Mouse (Mus musculus) midbrain, embryonic 14.5 days (tissue): ENCODE data around the gene Dnajb12. TPM values are rescaled to one million over a fixed set of nuclear protein-coding genes. Genes with fewer than 3 reads are reported as not detected.

Experiments used
- ATAC-seq: fragments of 200-750 bp; cut with Nextera tagmentation; 2 replicates; pipeline ENCODE4 v1.8.0; 2017; ENCODE audit warnings: moderate number of reproducible peaks, moderate library complexity; ENCODE audit not compliant: low FRiP score, low TSS enrichment
- DNase-seq: peaks from one replicate; pipeline ENCODE4 v3.0.0-alpha.2; 2015
- H3K27ac ChIP-seq: fragments of 300-500 bp; sonication (generic); replicated peaks from 2 replicates; pipeline ENCODE4 v1.5.1; 2014; ENCODE audit warnings: mild to moderate bottlenecking, low read depth, low read length, moderate library complexity
- H3K27me3 ChIP-seq: fragments of 300-500 bp; sonication (generic); 2 replicates; pipeline ENCODE4 v1.6.1; 2014; ENCODE audit warnings: low read length, control low read depth, mixed read lengths; ENCODE audit not compliant: control insufficient read depth, insufficient read depth
- H3K36me3 ChIP-seq: fragments of 300-500 bp; sonication (generic); 2 replicates; pipeline ENCODE4 v1.6.1; 2014; ENCODE audit warnings: low read length, control low read depth; ENCODE audit not compliant: control insufficient read depth, insufficient read depth
- H3K4me1 ChIP-seq: fragments of 300-500 bp; sonication (generic); 2 replicates; pipeline ENCODE4 v1.6.1; 2014; ENCODE audit warnings: mild to moderate bottlenecking, antibody characterized with exemption, low read length, control low read depth; ENCODE audit not compliant: control insufficient read depth, insufficient read depth
- H3K4me2 ChIP-seq: fragments of 300-500 bp; sonication (generic); 2 replicates; pipeline ENCODE4 v1.6.1; 2014; ENCODE audit warnings: mild to moderate bottlenecking, low read length, moderate library complexity
- H3K4me3 ChIP-seq: fragments of 300-500 bp; sonication (generic); replicated peaks from 2 replicates; pipeline ENCODE4 v1.5.1; 2014; ENCODE audit warnings: low read depth, low read length
- H3K9ac ChIP-seq: fragments of 300-500 bp; sonication (generic); replicated peaks from 2 replicates; pipeline ENCODE4 v1.6.1; 2014; ENCODE audit warnings: mild to moderate bottlenecking, low read length, moderate library complexity
- H3K9me3 ChIP-seq: fragments of 300-500 bp; sonication (generic); 2 replicates; pipeline ENCODE4 v1.6.1; 2016; ENCODE audit warnings: low read length, control low read depth, mixed read lengths; ENCODE audit not compliant: control insufficient read depth
- WGBS: fragments of 180-500 bp; shearing (Covaris S2); extraction: QIAGEN DNeasy Blood & Tissue Kit; methylation state at CpG from one replicate; pipeline ENCODE4 v1.1.7; 2014; 5-methylcytosine and 5-hydroxymethylcytosine counted together
- polyA plus RNA-seq: library from polyadenylated mRNA; unstranded; fragments of >200 nt; fragmentation: Nextera tagmentation; extraction: Ambion mirVana; gene quantifications from 2 replicates; pipeline ENCODE4 v1.2.1, GENCODE M21; 2014

The Dnajb12 gene
- polyA plus RNA-seq, result 15.9 and 20.5 TPM in 2 replicates

GRCm38 (mm10) chr10:59879255-59880028, at the start of gene Dnajb12:
Gene Dnajb12, plus strand, starts transcription at chr10:59879556.
- DNase-seq (peak; percentile 97), ATAC-seq (peak; percentile 93)
- no peaks in the 10 kb centered on the region for H3K36me3 ChIP-seq
- H3K4me2 ChIP-seq, result peak within 1 kb of the TSS; percentile 77
- peaks cover 9% of the 10 kb centered on the region for H3K4me1 ChIP-seq
- H3K27ac ChIP-seq, result peak within 1 kb of the TSS; percentile 100
- peak within 1 kb of the TSS; percentile 97 for H3K9ac ChIP-seq
- under 1% methylated on average over 79 of the region's 80 CpGs for WGBS
- H3K9me3 ChIP-seq, result no peaks in the 10 kb centered on the region
- H3K27me3 ChIP-seq, result no peaks in the 10 kb centered on the region
- peak within 1 kb of the TSS; percentile 87 for H3K4me3 ChIP-seq

GRCm38 (mm10) chr10:59829886-59830285, 49.5 kb upstream of the Dnajb12 start:
- DNase-seq, result no peak

DNA sequence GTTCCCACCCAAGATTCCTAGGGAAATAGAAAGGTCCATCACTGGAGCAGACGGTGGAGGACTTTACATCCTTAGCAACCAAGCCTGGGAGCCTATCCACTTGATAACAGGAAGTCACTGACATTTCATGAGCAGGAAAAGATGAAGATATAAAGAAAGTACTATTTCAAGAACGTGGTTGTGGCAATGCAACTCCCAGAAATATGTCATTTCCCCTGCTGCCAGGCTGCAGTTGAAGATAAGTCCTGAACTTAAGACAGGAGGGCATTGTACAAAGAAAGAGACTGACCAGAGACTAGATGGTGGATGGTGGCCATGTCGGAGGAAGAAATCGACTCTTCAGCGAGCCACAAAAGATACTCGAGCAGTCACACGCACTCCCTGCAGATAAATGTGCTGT, 47.4 kb upstream of the Dnajb12 start:
- DNase-seq, result no peak

More at GRCm38 (mm10) chr10:59829886-59830285, 49.5 kb upstream of the Dnajb12 start:
- Histone ChIP-seq H3K27ac (no peak overlapping the region), H3K27me3 (no peaks in the 10 kb centered on the region), H3K4me2 (no peak overlapping the region), H3K4me1 (no peaks in the 10 kb centered on the region), H3K9me3 (no peaks in the 10 kb centered on the region), H3K36me3 (peaks cover 28% of the 10 kb centered on the region), H3K4me3 (no peak overlapping the region), H3K9ac (no peak overlapping the region)
- no peak for ATAC-seq
- 96% methylated on average over 6 of the region's 6 CpGs for WGBS

DNA sequence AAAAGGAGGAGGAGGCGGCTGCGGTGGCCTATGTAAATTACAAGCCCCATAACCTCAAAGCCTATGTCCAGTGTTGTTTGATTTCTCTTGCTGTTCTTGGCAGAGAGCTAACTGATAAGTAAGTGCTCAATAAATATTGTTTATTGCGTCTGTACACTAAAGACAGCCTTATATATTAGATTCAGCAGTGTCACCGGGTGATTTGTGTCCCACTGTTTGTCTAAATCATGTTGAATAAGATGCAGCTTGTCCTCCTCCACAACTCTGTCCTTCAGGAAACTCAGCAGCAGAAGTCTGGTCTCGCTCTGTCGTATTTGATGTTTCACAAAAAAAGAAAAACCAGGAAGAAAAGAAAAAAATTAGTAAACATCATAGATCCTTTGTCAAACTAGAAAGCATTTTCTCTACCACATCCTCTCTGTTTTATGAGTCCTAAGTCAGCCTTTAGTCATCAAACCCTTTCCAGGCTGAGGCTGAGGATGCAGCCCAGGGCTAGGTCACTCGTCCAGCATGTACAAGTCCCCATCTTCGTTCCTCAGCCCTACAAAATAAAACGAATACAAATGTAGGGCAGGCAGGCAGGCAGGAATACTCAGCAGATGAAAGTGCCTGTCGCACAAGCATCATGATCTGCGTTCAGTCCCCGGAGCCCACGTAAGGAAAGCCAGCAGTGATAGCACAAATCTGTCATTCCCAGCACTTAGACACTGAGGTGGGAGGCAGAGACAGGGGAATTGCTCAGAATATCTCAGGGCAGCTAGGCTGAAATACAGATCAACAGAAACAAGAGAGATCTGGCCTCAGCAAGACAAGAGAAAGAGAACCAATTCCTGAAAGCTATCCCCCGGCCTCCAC, 43.8 kb upstream of the Dnajb12 start:
- Histone ChIP-seq H3K9ac (no peak overlapping the region), H3K9me3 (no peaks in the 10 kb centered on the region), H3K4me3 (no peak overlapping the region), H3K36me3 (0 out of 2 replicates have a peak, but pooled peaks cover 3% of the 10 kb centered on the region), H3K27me3 (no peaks in the 10 kb centered on the region), H3K4me2 (no peak overlapping the region), H3K27ac (no peak overlapping the region), H3K4me1 (no peaks in the 10 kb centered on the region)
- DNase-seq, result no peak
- 89% methylated on average over 14 of the region's 14 CpGs for WGBS
- ATAC-seq, result no peak

More for the DNA sequence above, 47.4 kb upstream of the Dnajb12 start:
- no peak overlapping the region for H3K4me3 ChIP-seq
- H3K9ac ChIP-seq, result no peak overlapping the region
- H3K27ac ChIP-seq, result no peak overlapping the region
- H3K36me3 ChIP-seq, result peaks cover 28% of the 10 kb centered on the region
- no peak for ATAC-seq
- H3K9me3 ChIP-seq, result no peaks in the 10 kb centered on the region
- WGBS, result 93% methylated on average over 7 of the region's 7 CpGs
- H3K4me2 ChIP-seq, result no peak overlapping the region
- no peaks in the 10 kb centered on the region for H3K4me1 ChIP-seq
- no peaks in the 10 kb centered on the region for H3K27me3 ChIP-seq

DNA sequence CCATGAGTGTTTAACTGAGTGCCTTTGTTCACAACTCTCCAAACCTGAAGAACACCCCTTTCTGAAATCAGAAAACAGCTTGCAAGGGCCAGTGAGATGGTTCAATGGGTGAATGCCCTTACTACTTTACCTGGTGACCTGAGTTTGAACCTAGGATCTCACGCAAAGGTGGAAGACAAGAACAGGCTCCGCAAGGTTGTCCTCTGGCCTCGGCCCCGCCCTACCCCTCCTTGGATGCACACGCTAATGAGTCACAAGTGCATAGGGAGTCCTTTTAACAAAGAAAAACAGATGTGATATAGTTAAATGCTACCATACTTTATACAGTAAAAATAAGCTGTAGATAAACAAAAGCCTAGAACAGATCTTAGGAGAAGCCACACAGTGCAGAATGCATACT, 41.9 kb upstream of the Dnajb12 start:
- 99% methylated on average over 5 of the region's 5 CpGs for WGBS
- no peaks in the 10 kb centered on the region for H3K4me1 ChIP-seq
- no peak overlapping the region for H3K27ac ChIP-seq
- no peaks in the 10 kb centered on the region for H3K27me3 ChIP-seq
- 0 out of 2 replicates have a peak, but pooled peaks cover under 1% of the 10 kb centered on the region for H3K36me3 ChIP-seq
- no peak overlapping the region for H3K4me2 ChIP-seq
- no peak overlapping the region for H3K9ac ChIP-seq
- no peak overlapping the region for H3K4me3 ChIP-seq
- DNase-seq, result no peak
- H3K9me3 ChIP-seq, result no peaks in the 10 kb centered on the region
- ATAC-seq, result no peak

DNA sequence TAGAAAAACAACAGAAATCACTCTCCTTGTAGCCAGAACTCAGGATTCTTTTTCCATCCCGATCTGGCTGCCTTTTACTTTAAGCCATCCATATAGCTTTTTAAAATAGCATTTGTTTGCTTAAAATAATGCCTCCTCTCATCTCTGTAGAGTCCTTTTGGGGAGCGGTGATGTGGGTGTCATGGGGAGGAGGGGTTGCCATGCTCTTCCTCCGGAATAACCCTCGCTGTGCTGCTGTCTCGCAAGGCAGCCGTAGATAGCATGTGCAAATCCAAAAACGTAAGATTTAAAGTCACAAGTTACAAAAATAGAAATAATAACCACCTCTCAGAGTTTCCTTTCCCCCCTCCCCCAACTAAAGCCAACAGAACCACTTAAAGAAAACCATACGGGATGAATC, 37.9 kb upstream of the Dnajb12 start:
- H3K4me1 ChIP-seq, result no peaks in the 10 kb centered on the region
- no peaks in the 10 kb centered on the region for H3K9me3 ChIP-seq
- no peak overlapping the region for H3K27ac ChIP-seq
- H3K27me3 ChIP-seq, result no peaks in the 10 kb centered on the region
- H3K4me3 ChIP-seq, result no peak overlapping the region
- 94% methylated on average over 8 of the region's 8 CpGs for WGBS
- H3K4me2 ChIP-seq, result no peak overlapping the region
- ATAC-seq (no peak), DNase-seq (no peak)
- H3K36me3 ChIP-seq, result no peaks in the 10 kb centered on the region
- no peak overlapping the region for H3K9ac ChIP-seq

GRCm38 (mm10) chr10:59843125-59843524, 36.2 kb upstream of the Dnajb12 start:
- no peak overlapping the region for H3K4me3 ChIP-seq
- H3K4me2 ChIP-seq, result no peak overlapping the region
- no peak overlapping the region for H3K9ac ChIP-seq
- no peaks in the 10 kb centered on the region for H3K36me3 ChIP-seq
- no peak overlapping the region for H3K27ac ChIP-seq
- DNase-seq, result no peak
- H3K4me1 ChIP-seq, result no peaks in the 10 kb centered on the region
- no peaks in the 10 kb centered on the region for H3K27me3 ChIP-seq
- ATAC-seq, result no peak
- 47% methylated on average over 5 of the region's 5 CpGs for WGBS
- H3K9me3 ChIP-seq, result no peaks in the 10 kb centered on the region

- Histone ChIP-seq H3K27ac (no peak overlapping the region), H3K9ac (no peak overlapping the region), H3K27me3 (no peaks in the 10 kb centered on the region), H3K4me2 (no peak overlapping the region), H3K4me1 (no peaks in the 10 kb centered on the region), H3K36me3 (no peaks in the 10 kb centered on the region), H3K9me3 (no peaks in the 10 kb centered on the region), H3K4me3 (no peak overlapping the region)
- no peak for ATAC-seq
- DNase-seq, result no peak
- WGBS, result 89% methylated on average over 9 of the region's 9 CpGs
These were observed 34.7 kb upstream of the Dnajb12 start for GRCm38 (mm10) chr10:59844686-59845085.
